Mouse (Mus musculus) naive thymus-derived CD4-positive, alpha-beta T cell, adult 2 months (primary cell): ENCODE measurements at regions not wholly inside any gene's neighbourhood (a gene's known extent, or its start where the extent isn't known, plus 50 kb on each side); places are given as distances from the start of the nearest gene placed in this dataset.
A peak's percentile ranks its signal among the peaks of the same experiment; 100 is the strongest.

Experiments
- DNase-seq: peaks from one replicate; pipeline ENCODE4 v3.0.0-alpha.2; 2011; ENCODE audit warnings: low read depth

DNA sequence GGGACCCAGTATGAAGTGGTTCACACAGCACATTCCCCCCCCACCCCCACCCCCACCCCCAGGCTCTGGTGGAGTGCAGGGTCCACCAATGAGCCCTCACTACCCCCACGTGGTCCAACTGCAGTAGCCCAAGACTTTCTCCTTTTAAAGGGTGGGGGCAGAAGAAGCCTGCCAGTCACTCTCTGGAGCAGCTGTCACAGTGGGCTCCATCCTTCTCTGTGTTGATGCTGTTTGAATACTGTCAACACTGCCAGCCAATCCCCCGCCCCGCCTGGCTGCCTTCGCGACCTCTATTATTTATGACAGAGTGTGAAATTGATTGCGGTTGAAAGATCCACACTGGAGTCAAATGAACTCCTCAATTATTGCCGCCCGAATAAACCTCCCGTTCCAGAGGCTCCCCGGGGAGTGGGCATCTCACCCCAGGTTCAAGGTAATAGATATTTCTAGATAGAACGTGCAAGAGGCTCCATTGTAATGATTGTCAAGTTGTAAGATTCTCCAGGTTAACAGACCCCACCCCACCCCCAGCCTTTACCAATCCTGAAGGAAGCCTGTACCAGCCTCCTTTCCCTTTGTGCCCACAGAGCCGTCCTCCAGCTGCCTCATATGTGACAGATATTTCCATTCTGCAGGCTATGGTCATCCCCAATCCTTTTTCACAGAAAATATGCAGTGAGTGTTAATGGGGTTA lies 181.7 kb upstream of the Kdm8 start:
- no peak for DNase-seq

DNA sequence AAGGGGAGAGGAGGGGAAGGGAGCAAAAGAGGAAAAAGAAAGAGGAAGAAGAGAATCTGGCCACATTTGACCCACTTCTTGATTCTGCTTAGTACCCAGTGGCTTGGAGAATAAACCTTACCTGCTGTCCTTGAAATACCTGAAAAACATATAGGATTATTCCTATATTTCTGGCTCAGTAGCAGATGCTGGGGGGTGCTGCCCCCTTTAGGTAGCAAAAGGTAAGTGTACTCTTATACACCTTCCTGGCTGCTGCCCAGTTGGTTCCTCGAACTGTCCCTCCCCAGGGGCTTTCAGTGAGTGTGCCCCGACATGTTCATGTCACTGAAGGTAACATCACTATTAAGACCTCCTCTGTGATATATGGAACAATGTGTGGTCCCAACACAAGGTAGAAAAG lies 180.7 kb upstream of the Kdm8 start:
- peak; percentile 10 for DNase-seq

DNA sequence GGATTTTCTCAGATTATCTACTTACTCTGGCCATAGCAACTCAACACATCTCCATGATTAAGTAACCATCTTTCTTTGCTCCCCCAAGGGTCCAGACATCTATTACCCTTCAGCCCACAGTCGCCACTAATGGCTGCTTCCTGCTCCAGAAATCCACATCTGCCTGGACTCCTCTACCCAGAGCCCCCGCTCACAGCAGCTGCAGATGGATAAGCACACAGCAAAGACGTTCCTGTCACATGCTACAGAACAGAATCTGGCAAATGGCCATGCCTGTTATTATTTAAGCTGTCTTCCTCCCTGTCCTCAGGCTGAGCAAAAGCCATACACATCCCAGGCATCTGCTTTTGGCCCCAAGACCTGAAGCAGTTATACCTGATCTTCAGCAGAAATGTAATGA lies 173.8 kb upstream of the Kdm8 start:
- DNase-seq, result no peak

DNA sequence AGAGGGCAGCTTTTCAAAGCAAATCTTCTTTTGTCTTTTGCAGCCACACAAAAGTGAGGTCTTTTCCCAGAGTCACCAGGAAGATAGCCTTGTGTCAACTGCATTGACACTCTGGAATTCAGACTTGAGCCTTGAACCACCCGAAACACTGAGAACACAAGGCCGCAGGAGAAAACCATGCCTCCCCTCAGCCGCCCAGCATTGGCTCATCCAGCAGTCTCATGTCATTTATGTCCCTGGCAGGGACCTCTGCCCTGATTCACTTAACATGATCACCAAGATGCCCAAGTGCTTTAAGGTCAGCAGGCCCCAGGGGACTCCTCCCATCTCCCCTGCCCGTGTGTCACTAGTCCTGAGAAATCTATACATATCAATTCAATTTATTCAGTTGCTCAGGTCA lies 173.1 kb upstream of the Kdm8 start:
- DNase-seq, result no peak

DNA sequence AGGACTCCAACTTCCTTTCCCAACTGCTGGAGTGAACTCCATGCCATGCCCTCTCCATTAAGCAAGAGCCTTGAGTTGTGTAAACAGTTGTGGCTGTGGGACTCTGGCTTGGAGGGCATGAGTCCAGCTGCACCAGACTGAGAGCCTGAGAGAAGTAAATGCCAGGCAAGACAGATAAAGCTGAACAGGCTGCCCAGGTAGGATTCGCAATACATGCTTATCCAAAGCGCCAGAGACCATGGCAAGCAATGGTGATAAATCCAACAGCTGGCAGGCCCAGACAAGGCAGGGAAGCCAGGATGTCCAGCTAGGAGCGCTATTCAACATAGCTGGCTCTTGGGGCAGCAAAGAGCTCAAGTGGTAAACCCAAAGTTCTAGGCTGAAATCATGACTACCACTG lies 163.1 kb upstream of the Kdm8 start:
- no peak for DNase-seq

DNA sequence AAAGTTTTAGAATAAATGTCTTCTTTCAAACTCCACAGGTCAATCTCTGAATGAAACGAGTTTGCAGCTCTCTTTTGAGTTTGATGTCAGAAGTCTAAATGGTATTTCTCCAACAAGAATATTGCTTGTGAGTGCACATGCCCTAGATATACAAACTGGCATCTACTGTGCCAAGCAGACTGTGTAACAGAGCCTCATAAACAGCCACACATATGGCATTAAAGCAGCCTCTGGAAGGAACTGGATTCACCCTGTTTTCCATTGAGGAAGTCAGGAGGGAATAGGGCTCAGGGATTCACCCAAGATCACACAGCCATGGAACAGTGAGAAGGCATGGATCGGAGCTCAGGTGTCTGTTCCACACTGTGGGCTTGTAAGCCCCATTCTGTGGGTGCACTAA lies 149.2 kb upstream of the Kdm8 start:
- DNase-seq, result no peak

DNA sequence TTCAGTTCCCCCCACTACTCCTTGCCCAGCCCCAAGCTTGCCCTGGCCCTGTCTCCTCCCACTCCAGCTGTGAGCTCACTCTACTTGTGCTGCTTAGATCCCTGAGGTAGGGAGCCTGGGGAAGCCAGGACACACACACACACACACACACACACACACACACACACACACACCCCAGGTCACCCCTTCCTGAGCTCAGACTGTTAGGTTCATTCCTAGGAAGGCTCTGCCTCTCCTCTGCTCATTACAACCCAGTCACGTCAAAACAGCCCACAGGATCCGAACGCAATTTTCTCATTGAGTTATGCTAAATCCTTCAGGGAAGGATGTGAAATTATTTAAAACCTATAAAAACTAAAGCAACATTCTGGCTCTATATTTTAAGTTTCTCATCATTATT lies 136.0 kb upstream of the Kdm8 start:
- no peak for DNase-seq

DNA sequence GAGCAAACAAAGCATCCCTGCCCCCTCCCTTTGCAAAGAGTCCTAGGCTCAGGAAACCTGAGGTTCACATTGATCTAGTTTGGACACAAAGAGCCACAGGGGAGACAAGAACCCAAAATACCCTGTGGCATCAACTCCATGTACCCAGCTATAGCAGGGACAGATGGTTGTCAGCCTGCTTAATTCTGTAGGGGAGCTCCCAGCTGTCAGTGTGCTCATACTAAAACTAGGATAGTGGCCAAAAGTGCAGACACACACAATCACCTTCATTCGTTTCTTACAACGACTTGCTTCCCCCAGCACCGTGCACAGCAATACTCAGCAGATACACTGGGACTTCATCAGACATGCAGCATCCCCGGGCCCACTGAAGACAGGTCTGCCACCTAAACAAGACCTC lies 133.5 kb upstream of the Kdm8 start:
- no peak for DNase-seq

DNA sequence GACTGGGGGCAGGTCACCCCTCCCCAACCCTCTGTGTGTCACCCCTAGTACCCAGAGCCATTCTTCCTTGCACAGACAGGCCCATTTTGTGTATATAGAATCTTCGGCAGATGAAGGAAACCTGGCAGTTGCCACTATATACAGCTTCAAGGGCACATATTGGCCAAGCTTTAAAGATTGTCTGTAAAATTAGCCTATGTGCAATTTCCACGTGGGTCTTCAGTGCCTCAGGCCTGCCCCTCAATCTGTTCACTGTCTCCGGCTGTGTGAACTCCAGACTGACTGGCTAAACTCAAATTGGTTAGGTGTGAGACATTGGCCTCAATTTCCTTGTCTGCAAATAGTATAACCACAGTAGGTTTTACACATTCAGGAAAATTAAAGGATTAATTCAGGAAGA lies 130.9 kb upstream of the Kdm8 start:
- no peak for DNase-seq

DNA sequence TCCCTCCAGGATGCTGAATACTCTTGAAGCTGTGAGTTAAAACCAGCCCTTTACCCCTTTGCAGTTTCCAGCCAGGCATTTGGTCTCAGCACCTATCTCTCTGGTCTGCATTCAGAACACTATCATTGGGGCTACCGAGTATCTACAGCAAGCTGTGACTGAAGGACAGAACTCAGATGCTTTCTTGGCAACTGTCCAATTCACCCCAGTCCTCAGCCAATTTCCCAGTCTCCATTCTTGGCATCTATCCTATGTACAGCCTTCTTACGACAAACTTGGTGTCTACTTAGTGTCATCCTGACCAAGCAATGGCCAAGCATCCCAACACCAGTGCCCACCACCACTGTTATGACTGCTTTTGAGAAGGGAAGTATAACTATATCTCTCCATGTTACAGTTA lies 109.7 kb upstream of the Kdm8 start:
- DNase-seq, result no peak

DNA sequence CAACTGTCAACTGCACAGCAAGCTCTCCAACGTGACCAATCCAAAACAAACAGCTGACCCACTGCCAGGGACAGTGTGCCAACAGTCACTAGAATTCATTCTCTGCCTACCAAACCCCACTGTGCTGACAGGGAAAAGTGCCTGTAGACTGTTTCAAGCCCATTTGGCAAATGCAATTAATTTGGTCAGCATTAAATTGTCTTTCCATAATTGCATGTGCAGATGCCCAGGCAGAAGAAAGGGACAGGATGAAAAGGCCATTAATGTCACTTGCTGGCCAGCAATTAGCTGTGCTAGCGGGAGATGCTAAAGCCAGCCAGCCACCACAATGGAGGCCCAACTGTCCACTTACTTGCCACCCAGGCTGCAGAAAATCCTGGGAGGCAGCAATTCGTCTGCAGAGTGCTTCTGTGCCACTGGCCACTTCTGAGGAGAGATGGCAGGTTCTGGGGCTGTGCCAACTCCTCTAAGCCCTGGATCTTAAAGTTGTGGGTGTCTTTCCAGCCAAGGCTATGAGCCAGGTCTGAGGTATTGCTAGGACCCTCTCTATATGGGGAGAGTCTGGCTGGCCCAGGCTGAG lies 108.8 kb upstream of the Kdm8 start:
- DNase-seq, result no peak

DNA sequence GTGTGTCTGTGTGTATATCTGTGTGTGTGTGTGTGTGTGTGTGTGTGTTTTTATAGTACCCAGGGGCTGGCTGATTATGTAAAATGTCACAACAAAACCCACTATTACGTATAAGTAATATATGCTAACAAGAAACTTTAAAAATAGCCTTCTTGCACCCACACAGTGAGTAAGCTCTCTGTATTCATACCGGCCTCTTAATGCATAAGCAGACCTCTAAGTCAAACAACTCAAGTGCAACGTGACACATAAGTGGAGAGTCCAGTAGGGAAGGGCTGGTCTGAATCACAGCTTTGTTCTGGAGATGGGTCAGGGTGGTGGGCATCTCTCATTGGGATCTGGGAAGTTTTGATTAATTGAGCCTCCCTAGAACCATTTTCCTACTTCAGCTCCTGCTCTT lies 107.7 kb upstream of the Kdm8 start:
- no peak for DNase-seq

DNA sequence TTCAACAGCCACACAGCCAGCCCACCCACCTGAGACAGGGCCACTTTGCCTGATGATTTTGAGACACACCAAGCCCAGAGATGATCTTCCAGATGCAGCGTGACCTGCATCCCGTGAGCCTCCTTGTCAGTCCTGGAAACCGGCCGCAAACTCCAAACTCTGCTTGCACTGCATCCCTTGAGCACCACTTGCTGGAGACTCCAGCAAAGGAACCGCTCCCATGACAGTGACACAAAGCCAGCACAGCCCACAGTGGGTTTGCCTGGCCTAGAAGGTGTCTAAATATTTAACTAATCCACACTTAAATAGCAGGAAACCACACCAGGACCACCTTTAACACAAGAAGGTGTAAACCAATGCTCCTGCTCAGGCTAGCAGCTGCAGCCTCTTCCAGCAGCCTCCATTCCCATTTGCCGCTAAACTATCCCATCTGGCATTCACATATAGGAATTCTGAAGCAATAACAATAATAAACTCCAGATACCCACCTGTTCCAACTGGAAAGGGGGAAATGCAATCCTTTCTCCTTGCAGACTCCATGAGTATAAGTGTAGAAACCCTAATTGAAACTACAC lies 106.2 kb upstream of the Kdm8 start:
- DNase-seq, result no peak

DNA sequence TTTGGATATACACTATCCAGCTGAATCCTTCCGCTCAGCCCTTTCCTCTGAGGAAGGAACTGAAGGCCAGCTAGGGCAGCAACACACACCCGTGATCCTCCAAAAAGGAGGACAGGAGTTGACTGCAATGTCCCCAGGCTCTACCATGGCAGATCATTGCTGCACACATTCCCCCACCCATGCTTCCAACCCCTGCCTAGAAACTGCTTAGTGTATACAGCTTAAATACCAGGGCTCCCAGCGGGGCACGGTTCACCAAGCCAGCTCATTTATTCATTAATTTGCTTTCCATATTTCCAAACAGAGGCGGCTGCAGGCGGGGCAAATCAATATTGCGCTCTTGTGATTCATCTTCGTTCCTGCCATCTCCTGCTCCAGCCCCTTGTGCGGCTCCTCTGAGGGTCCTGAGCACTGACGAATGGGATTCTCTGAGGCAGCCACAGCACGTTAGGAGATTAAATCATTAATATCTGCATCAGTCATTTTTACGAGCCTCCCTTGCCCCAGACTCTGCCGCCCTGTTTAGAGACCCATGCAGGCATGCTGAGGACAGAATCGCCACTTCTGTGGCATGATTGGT lies 104.1 kb upstream of the Kdm8 start:
- DNase-seq, result no peak

DNA sequence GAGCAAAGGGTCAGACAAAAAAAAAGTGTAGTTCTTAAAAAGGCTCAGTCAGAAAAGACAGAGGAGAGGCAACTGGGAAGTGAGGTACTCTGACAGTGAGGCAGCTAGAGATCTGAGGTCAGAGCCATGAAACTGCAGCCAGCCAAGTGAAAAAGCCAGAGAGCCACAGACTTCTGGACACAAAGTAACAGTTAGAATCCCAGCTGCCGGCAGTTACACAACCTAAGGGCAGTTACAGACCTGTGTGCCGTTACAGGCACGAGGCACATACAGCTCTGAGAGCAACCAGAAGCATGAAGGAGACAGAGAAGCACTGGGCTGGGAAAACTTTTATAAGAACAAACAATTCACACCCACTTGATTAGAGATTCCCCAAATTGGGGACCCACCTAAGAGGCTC lies 94.9 kb upstream of the Kdm8 start:
- DNase-seq, result no peak

DNA sequence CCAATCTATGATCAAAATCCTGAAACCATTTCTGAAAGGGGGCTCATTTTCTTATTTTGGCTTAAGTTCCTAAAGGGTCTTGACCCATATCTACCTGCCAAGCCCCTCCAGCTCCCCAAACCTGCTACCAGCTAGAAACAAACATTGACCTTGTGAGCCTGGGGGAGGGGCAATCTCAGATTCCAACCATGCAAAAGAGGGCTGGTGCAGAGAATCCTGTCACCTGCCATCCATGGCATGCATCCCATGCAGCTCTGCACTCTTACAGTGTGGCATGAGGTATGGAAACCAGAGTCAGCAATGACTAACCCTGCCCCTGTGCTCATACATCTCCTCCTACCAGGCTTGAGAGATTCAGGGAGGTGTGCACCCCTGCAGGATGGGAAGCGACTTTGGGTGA lies 90.3 kb upstream of the Kdm8 start:
- DNase-seq, result no peak

DNA sequence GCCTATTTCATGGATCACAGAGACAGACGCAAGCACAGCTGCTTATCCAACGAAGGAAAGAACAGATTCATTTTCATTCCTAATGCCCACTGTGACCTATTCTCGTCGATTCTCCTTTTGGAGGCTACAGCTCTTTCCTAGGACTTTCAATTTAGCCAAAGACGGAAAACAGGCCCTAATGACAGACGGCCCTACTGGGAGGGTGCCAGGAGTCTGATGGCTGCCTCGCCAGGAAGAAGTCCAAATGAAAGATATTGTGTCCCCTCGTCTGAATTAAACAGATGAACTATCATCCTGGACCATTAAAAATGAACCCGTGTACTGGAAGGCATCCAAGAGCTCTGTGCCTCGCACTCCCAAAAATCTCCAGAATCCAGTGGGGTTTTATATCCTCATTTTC lies 89.5 kb upstream of the Kdm8 start:
- DNase-seq, result no peak

DNA sequence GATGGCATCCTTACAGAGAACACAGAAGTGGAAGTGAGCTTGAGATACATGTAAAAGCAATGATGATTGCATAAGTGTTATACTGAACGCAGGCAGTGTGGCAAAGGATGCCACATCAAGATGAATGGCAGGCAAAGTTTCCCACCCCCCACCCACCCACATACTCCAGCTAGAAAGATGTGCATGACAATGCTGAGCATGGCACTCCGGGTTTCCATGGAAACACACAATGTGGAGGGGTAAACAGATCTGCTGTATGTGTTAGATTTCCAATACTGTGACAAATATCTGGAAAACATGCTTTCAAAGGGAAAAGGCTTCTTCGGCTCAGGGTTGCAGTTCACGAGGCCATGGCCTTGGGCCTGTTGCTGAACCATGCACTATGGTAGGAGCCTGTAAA lies 86.5 kb upstream of the Kdm8 start:
- no peak for DNase-seq

DNA sequence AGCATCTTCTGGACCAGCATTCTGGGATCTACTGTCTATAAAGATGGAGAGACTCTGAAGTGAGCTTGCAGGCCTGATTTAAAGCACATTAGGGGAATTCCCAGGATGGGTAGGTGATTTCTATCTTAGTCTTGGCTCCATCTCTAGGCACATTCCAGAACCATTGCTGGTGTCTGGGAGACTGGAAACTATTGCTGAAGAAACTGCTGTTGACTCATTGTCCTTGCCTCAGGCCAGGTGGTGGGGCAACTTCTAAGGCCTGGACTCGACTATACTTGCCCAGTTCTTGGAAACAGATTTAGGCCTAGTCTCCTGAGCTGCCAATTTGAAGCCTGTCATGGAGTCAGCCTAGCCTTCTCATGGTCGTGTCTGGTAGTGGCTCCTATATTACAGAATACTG lies 61.5 kb upstream of the Kdm8 start:
- no peak for DNase-seq

DNA sequence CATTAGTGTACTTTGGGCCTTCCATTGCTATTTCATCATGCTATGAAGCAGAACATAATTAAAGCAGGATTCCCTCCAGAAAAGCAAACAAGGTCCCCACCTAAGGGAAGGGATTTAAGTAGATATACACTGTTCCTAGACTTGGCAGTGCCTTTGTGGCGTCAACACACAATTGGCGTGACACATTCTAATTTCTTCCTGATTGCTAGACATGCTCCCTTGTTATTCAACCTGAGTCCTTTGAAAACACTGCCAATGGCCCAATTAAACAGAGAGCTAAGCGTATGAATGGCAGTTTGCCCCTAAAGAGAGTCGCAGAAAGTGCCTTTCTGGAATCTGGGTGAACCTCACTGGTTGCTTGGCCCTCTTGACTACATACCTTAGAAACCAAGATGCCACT lies 60.3 kb upstream of the Kdm8 start:
- no peak for DNase-seq

DNA sequence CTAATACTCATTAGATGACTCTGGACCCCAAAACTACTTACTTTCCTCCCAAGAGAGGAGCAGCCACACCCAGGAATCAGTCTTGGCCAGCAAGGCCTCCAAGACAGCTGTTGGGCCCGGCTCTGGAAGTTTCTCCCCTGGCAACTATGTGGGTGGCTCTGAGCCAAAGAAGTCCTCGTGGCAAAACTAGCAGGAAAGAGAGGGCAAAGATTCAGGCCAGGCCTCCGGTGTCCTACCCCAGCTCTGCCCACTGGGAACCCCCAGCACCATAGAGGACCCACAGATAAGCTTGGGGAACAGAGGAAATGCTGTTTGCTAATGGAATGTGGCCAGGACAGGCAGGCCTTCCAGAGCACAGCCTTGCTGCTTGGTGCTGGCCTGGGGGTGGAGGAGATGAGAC lies 51.9 kb upstream of the Kdm8 start:
- DNase-seq, result no peak

DNA sequence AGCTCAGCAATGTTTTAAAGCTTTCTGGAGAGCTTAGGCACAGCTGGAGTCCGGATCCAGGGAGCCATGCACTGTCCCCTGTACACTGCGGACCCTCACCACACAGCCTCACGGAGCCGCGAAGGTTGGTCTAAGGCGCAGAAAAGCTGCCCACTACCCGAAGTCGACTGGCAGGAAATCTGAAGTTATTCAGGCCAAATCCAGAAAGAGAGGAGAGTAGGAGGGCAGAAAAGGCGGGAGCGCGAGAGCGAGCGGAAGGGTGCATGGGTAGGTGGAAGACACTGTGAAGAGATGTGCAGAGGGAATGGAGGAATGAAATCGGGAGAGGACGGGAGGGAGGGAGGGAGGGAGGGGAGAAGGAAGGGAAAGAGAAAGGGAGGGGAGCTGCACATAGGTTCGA lies 51.2 kb upstream of the Kdm8 start:
- DNase-seq, result peak; percentile 31

DNA sequence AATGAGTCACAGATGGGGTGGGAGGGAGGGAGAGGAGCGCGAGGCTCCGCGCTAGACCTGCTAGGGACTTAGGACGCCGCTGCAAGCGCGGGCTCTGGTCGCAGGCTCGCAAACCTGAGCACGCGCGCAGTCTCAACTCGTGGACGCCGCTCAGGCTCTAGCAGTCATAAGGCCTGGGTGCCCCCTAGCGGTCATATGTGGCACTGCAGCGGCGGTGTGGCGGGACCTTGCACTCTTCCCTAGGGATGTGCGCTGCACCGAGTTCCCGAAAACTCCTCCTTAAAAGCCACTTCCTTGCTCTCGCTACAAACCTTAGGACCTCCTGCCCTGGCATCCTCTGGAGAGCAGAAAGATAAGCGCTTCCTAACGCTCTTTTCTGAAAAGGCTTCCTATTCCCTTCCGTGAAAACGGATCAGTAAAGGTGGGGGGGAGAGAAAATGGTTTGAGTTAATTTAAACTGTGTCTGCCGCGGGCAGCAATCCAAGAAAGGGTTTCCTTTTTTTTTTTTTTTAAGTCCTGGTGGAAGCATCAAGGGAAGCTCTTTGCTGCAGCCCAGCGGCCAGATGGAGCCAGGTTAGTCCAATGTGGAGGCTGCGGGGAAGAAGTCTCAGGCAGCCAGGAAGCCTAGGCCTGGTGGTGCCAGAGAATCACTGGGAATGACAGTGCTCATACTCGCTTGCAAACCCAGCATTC lies 50.7 kb upstream of the Kdm8 start:
- DNase-seq, result peak; percentile 84
